Mouse (Mus musculus) kidney, adult 2 months (tissue): Measurements from ENCODE around the gene Vmn1r214.

Source experiments
- CTCF ChIP-seq: fragments of 200-500 bp; conservative IDR thresholded peaks from 2 replicates; pipeline ENCODE4 v1.5.1; 2011; ENCODE audit warnings: low read depth, mild to moderate bottlenecking, control low read depth, low read length, moderate library complexity, mixed read lengths; ENCODE audit not compliant: insufficient read depth, insufficient read length
- POLR2A ChIP-seq: fragments of 200-500 bp; IDR thresholded peaks from one replicate; pipeline ENCODE4 v1.6.1; 2011; ENCODE audit warnings: low read depth, low read length, control low read depth

DNA sequence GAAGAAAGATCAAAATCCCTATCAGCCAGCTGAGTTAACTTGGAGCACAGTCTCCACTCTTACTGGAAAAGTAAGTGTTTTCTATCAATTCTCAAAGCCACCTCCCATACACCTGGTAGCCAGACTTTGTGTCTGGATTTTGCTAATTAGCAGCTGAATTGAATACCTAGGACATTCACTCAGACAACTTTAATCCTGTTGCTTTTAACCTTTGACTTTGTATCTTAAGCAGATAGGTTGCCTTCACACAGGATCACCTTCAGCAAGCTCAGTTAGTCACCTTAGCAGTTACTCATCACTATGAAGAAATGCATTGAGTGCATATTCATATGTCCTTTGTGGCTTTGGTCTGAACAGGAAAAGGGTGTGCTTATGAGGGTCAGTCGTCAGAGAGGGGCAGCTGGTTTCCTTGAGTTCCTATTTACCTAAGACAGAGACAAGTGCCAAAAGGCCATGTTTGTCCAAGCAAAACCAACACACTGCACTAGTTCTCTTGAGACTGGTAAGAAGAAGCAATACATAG lies 38.0 kb upstream of the Vmn1r214 start:
- TF ChIP-seq CTCF = no peak
- no peak for TF ChIP-seq POLR2A
